Mouse (Mus musculus): ENCODE measurements around the gene Ccdc78. TPM values are rescaled to one million over a fixed set of nuclear protein-coding genes. Genes with fewer than 3 reads are reported as not detected.

Gene Ccdc78
- polyA plus RNA-seq, 1 experiment from 2014 or later: 0.11 TPM

DNA sequence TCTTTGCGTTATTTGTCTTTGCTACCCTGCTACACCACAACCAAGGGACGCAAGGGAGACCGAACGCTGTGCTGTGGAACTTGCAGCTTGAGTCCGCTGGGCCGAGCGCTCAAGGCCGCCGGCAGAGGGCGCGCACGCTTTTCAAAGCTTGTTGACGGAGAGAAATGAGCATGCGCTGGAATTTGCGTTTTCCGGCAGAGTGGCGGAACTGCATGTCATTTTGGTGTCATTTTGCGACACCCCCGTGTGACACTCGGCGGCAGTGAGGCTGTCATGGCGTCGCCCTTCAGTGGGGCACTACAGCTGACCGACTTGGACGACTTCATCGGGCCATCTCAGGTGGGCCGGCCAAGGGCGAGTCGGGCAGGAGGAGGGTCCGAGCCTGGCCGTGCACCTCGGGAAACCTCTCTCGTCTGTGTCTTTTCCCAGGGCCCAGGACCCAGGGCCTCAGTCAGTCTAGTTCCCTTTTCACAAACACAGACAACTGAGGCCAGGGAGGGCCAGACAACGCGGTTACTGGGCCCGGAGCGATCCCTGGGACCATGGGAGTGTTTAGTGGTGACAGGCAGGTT lies 12.7 kb upstream of the Ccdc78 start, which contains the start of gene Narfl:
Gene Narfl (plus strand): TSS at position 228 of the 572 bp plus-strand sequence.
- peaks cover 4% of the 10 kb centered on the region; the same call in 1 of the 2 replicates for H3K4me1 ChIP-seq (ENCODE audit: control insufficient read depth, insufficient read depth, low read length)
- H3K27ac ChIP-seq (ENCODE audit: low read depth, low read length): no peak within 1 kb of the TSS
- H3K4me2 ChIP-seq: peak within 1 kb of the TSS; percentile 70
- no peaks in the 10 kb centered on the region for H3K9me3 ChIP-seq (ENCODE audit: control insufficient read depth, low read length)
- H3K4me3 ChIP-seq (ENCODE audit: low read depth, low read length): peak within 1 kb of the TSS; percentile 67
- DNase-seq (ENCODE audit: low spot score, missing footprints) (peak; percentile 100), ATAC-seq (ENCODE audit: low FRiP score) (peak; percentile 86)
- H3K27me3 ChIP-seq (ENCODE audit: control insufficient read depth, insufficient read depth, low read length): no peaks in the 10 kb centered on the region
- H3K36me3 ChIP-seq (ENCODE audit: control insufficient read depth, insufficient read depth, low read length): no peaks in the 10 kb centered on the region
- peak within 1 kb of the TSS; percentile 76 for H3K9ac ChIP-seq (ENCODE audit: low read length)
- WGBS: under 1% methylated on average over 37 of the region's 37 CpGs

DNA sequence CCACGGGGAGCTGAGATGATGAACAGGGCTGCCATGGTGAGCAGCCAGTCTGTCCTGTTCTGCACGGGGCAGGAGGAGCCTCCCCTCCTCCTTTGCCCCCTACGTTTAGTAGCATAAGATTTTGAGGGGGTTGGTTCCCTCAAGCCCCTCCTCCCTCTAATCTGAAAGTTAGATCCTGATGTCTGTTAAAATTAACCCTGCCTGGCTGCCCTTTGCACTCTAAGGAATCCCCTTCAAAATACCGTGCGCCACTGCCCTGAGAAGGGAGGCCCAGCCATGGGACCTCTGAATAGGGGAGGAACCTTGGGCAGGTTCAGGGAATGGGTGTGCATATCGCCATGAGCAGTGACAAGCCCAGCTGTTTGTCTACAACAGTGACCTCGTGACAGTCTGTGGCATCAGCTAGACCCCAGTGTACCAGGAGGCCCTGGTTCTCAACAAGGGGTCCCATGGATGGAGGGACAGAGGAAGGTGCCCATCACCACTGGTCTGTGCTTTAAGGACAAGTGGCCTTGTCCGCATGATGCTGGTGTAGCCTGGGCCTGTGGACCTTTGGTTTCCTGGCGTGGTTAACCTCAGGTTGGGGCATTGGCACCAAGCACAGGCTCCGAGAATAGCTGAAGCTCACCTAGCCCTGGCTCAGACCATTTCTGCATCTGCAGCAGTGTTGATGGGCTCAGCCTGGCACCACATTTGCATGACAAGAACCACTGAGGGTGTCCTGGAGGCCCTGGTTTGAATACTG lies 10.9 kb upstream of the Ccdc78 start:
- Histone ChIP-seq H3K4me3 (ENCODE audit: low read depth, low read length) (no peak overlapping the region), H3K4me1 (ENCODE audit: control insufficient read depth, insufficient read depth, low read length) (peaks cover 4% of the 10 kb centered on the region; the same call in 1 of the 2 replicates)
- whole genome bisulfite sequencing: 81% methylated on average over 10 of the region's 10 CpGs

GRCm38 (mm10) chr17:25777948-25778347 lies 8.4 kb upstream of the Ccdc78 start:
- Histone ChIP-seq H3K9ac (ENCODE audit: low read length) (no peak overlapping the region), H3K36me3 (ENCODE audit: control insufficient read depth, insufficient read depth, low read length) (peaks cover 12% of the 10 kb centered on the region), H3K9me3 (ENCODE audit: control insufficient read depth, low read length) (no peaks in the 10 kb centered on the region), H3K27me3 (ENCODE audit: control insufficient read depth, insufficient read depth, low read length) (no peaks in the 10 kb centered on the region), H3K4me3 (ENCODE audit: low read depth, low read length) (no peak overlapping the region), H3K4me2 (no peak overlapping the region), H3K27ac (ENCODE audit: low read depth, low read length) (no peak overlapping the region), H3K4me1 (ENCODE audit: control insufficient read depth, insufficient read depth, low read length) (peaks cover 4% of the 10 kb centered on the region; the same call in 1 of the 2 replicates)
- ATAC-seq (ENCODE audit: low FRiP score) (no peak), DNase-seq (ENCODE audit: low spot score, missing footprints) (no peak)
- 91% methylated on average over 5 of the region's 5 CpGs for WGBS

More for the DNA sequence above, 10.9 kb upstream of the Ccdc78 start:
- Histone ChIP-seq H3K9ac (ENCODE audit: low read length) (no peak overlapping the region), H3K9me3 (ENCODE audit: control insufficient read depth, low read length) (no peaks in the 10 kb centered on the region), H3K27ac (ENCODE audit: low read depth, low read length) (no peak overlapping the region), H3K27me3 (ENCODE audit: control insufficient read depth, insufficient read depth, low read length) (no peaks in the 10 kb centered on the region), H3K4me2 (no peak overlapping the region), H3K36me3 (ENCODE audit: control insufficient read depth, insufficient read depth, low read length) (no peaks in the 10 kb centered on the region)
- DNase-seq (ENCODE audit: low spot score, missing footprints) (no peak), ATAC-seq (ENCODE audit: low FRiP score) (no peak)

- H3K4me1 ChIP-seq (ENCODE audit: control insufficient read depth, insufficient read depth, low read length): peaks cover 18% of the 10 kb centered on the region
- 84% methylated on average over 6 of the region's 6 CpGs for WGBS
- no peaks in the 10 kb centered on the region for H3K27me3 ChIP-seq (ENCODE audit: control insufficient read depth, insufficient read depth, low read length)
- no peaks in the 10 kb centered on the region for H3K9me3 ChIP-seq (ENCODE audit: control insufficient read depth, low read length)
- no peak overlapping the region for H3K4me2 ChIP-seq
- no peak overlapping the region for H3K9ac ChIP-seq (ENCODE audit: low read length)
- ATAC-seq (ENCODE audit: low FRiP score) (no peak), DNase-seq (ENCODE audit: low spot score, missing footprints) (no peak)
- H3K36me3 ChIP-seq (ENCODE audit: control insufficient read depth, insufficient read depth, low read length): peaks cover 20% of the 10 kb centered on the region
- no peak overlapping the region for H3K4me3 ChIP-seq (ENCODE audit: low read depth, low read length)
- H3K27ac ChIP-seq (ENCODE audit: low read depth, low read length): no peak overlapping the region
These were observed 5.0 kb upstream of the Ccdc78 start for GRCm38 (mm10) chr17:25781339-25781738.

- no peak overlapping the region for H3K27ac ChIP-seq (ENCODE audit: low read depth, low read length)
- H3K9me3 ChIP-seq (ENCODE audit: control insufficient read depth, low read length): no peaks in the 10 kb centered on the region
- peaks cover 20% of the 10 kb centered on the region for H3K36me3 ChIP-seq (ENCODE audit: control insufficient read depth, insufficient read depth, low read length)
- H3K27me3 ChIP-seq (ENCODE audit: control insufficient read depth, insufficient read depth, low read length): no peaks in the 10 kb centered on the region
- no peak overlapping the region for H3K4me3 ChIP-seq (ENCODE audit: low read depth, low read length)
- no peak for DNase-seq (ENCODE audit: low spot score, missing footprints)
- ATAC-seq (ENCODE audit: low FRiP score): no peak
- H3K9ac ChIP-seq (ENCODE audit: low read length): no peak overlapping the region
- H3K4me1 ChIP-seq (ENCODE audit: control insufficient read depth, insufficient read depth, low read length): peaks cover 18% of the 10 kb centered on the region
- no peak overlapping the region for H3K4me2 ChIP-seq
- WGBS: 84% methylated on average over 7 of the region's 7 CpGs
These were observed 3.3 kb upstream of the Ccdc78 start for GRCm38 (mm10) chr17:25783086-25783485.

GRCm38 (mm10) chr17:25783861-25784574 lies 2.4 kb upstream of the Ccdc78 start:
- H3K27me3 ChIP-seq (ENCODE audit: control insufficient read depth, insufficient read depth, low read length): no peaks in the 10 kb centered on the region
- WGBS: 88% methylated on average over 15 of the region's 15 CpGs

GRCm38 (mm10) chr17:25785281-25785745 lies 1.1 kb upstream of the Ccdc78 start, which contains the start of gene Haghl:
TSS of gene Haghl (minus strand) at chr17:25785673.
- H3K9me3 ChIP-seq (ENCODE audit: control insufficient read depth, low read length): no peaks in the 10 kb centered on the region
- H3K4me3 ChIP-seq (ENCODE audit: low read depth, low read length): peak within 1 kb of the TSS; percentile 66
- WGBS: 0% methylated on average over 23 of the region's 23 CpGs
- DNase-seq (ENCODE audit: low spot score, missing footprints): peak; percentile 100
- peak within 1 kb of the TSS; percentile 57 for H3K4me2 ChIP-seq
- no peaks in the 10 kb centered on the region for H3K27me3 ChIP-seq (ENCODE audit: control insufficient read depth, insufficient read depth, low read length)
- H3K36me3 ChIP-seq (ENCODE audit: control insufficient read depth, insufficient read depth, low read length): peaks cover 22% of the 10 kb centered on the region
- H3K9ac ChIP-seq (ENCODE audit: low read length): peak within 1 kb of the TSS; percentile 89
- peak; percentile 85 for ATAC-seq (ENCODE audit: low FRiP score)
- H3K4me1 ChIP-seq (ENCODE audit: control insufficient read depth, insufficient read depth, low read length): peaks cover 18% of the 10 kb centered on the region
- peak within 1 kb of the TSS; percentile 73 for H3K27ac ChIP-seq (ENCODE audit: low read depth, low read length)

More at GRCm38 (mm10) chr17:25783861-25784574, 2.4 kb upstream of the Ccdc78 start:
- Histone ChIP-seq H3K4me2 (peak overlapping the region; percentile 57), H3K36me3 (ENCODE audit: control insufficient read depth, insufficient read depth, low read length) (peaks cover 20% of the 10 kb centered on the region), H3K9ac (ENCODE audit: low read length) (peak overlapping the region; percentile 89), H3K4me1 (ENCODE audit: control insufficient read depth, insufficient read depth, low read length) (peaks cover 18% of the 10 kb centered on the region), H3K4me3 (ENCODE audit: low read depth, low read length) (peak overlapping the region; percentile 66), H3K9me3 (ENCODE audit: control insufficient read depth, low read length) (no peaks in the 10 kb centered on the region), H3K27ac (ENCODE audit: low read depth, low read length) (no peak overlapping the region; the same call in 1 of the 2 replicates)
- no peak for DNase-seq (ENCODE audit: low spot score, missing footprints)
- no peak for ATAC-seq (ENCODE audit: low FRiP score)

DNA sequence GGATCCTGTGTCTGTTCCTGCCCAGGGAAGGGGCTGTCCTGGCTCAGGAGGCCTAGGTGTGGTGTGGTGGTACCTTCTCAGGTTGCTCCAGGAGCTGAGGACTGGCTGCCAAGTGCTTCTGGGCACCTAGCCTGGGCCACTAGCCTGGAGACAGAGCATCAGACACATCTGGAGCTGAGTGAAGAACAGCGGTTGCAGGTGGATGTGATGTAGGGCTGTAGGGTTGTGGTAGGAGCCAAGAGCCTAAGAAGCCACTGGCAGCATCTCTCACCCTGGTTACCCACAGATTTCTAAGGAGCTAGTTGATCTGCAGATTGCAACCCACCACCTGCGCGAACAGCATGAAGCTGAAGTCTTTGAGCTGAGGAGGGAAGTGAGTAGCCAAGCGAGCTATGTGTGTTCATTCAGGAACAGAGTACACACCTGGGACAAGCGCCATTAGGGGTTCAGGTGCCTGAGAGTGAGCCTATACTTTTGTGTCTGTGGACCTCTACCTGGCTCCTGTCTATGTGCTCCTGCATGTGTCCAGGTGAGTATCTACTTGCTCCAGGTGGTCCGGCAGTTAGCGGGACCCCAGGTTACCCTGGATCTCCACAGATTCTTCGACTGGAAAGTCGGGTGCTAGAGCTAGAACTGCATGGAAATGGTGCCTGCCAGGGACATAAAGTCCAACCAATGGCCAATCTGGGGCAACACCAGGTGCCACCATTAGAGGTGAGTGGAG lies 563 bp downstream of the Ccdc78 start:
- WGBS: 95% methylated on average over 9 of the region's 9 CpGs
- peaks cover 20% of the 10 kb centered on the region for H3K36me3 ChIP-seq (ENCODE audit: control insufficient read depth, insufficient read depth, low read length)
- H3K4me1 ChIP-seq (ENCODE audit: control insufficient read depth, insufficient read depth, low read length): peaks cover 28% of the 10 kb centered on the region
- no peak overlapping the region for H3K4me3 ChIP-seq (ENCODE audit: low read depth, low read length)
- H3K9me3 ChIP-seq (ENCODE audit: control insufficient read depth, low read length): no peaks in the 10 kb centered on the region
- ATAC-seq (ENCODE audit: low FRiP score): no peak
- H3K4me2 ChIP-seq: no peak overlapping the region
- H3K9ac ChIP-seq (ENCODE audit: low read length): no peak overlapping the region
- H3K27me3 ChIP-seq (ENCODE audit: control insufficient read depth, insufficient read depth, low read length): no peaks in the 10 kb centered on the region
- H3K27ac ChIP-seq (ENCODE audit: low read depth, low read length): no peak overlapping the region
- DNase-seq (ENCODE audit: low spot score, missing footprints): no peak
